Mouse (Mus musculus) heart, embryonic 10.5 days (tissue): ENCODE results near the gene Cbln4. TPM values are rescaled to one million over a fixed set of nuclear protein-coding genes. Genes with fewer than 3 reads are reported as not detected.

Experiments
- DNase-seq: peaks from one replicate; pipeline ENCODE4 v3.0.0-alpha.2; 2017; ENCODE audit warnings: low spot score
- H3K27ac ChIP-seq: fragments of 300-500 bp; sonication (generic); 2 replicates; pipeline ENCODE4 v1.5.1; 2016; ENCODE audit warnings: mild to moderate bottlenecking
- H3K27me3 ChIP-seq: fragments of 300-500 bp; sonication (generic); 2 replicates; pipeline ENCODE4 v1.6.1; 2016; ENCODE audit warnings: mild to moderate bottlenecking; ENCODE audit not compliant: poor library complexity, insufficient read depth, severe bottlenecking
- H3K36me3 ChIP-seq: fragments of 300-500 bp; sonication (generic); 2 replicates; pipeline ENCODE4 v1.6.1; 2016; ENCODE audit warnings: mild to moderate bottlenecking, moderate library complexity
- H3K4me1 ChIP-seq: fragments of 300-500 bp; sonication (generic); 2 replicates; pipeline ENCODE4 v1.6.1; 2016; ENCODE audit warnings: mild to moderate bottlenecking
- H3K4me3 ChIP-seq: fragments of 300-500 bp; sonication (generic); 2 replicates; pipeline ENCODE4 v1.5.1; 2016; ENCODE audit warnings: mild to moderate bottlenecking, moderate library complexity
- H3K9me3 ChIP-seq: fragments of 300-500 bp; sonication (generic); 2 replicates; pipeline ENCODE4 v1.6.1; 2016; ENCODE audit warnings: mild to moderate bottlenecking, moderate library complexity
- WGBS: fragments of 180-500 bp; shearing (Covaris S2); methylation state at CpG from one replicate; pipeline ENCODE4 v1.1.7; 2016; 5-methylcytosine and 5-hydroxymethylcytosine counted together
- polyA plus RNA-seq: library from polyadenylated mRNA; unstranded; fragments of >200 nt; fragmentation: Nextera tagmentation; extraction: Ambion mirVana; gene quantifications from 2 replicates; pipeline ENCODE4 v1.2.1, GENCODE M21; 2016

Gene Cbln4
- polyA plus RNA-seq, 1 experiment from 2014 or later = 0.35 TPM

DNA sequence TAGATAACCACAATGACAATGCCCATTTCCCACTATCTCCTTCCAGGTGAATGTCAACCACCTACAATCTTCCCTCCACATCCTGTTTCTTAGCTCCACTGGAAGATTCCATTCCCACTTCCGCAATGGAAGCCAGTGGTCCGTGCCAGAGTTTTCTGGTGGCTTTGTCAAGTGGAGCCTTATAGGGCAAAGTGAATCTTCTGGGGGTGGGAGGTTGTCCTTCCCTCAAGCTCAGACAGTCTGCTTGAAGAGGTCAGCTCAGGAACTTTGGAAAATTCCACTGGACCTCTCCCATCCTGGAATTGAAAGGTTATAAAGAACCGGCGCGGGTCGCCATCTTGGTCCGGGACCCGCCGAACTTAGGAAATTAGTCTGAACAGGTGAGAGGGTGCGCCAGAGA is 36.5 kb downstream of the Cbln4 start:
- Histone ChIP-seq H3K27me3 (no peaks in the 10 kb centered on the region), H3K4me1 (peaks cover 6% of the 10 kb centered on the region; the same call in 1 of the 2 replicates), H3K4me3 (no peak overlapping the region), H3K9me3 (no peaks in the 10 kb centered on the region), H3K27ac (no peak overlapping the region), H3K36me3 (no peaks in the 10 kb centered on the region)
- DNase-seq = no peak
- 92% methylated on average over 10 of the region's 10 CpGs for WGBS

DNA sequence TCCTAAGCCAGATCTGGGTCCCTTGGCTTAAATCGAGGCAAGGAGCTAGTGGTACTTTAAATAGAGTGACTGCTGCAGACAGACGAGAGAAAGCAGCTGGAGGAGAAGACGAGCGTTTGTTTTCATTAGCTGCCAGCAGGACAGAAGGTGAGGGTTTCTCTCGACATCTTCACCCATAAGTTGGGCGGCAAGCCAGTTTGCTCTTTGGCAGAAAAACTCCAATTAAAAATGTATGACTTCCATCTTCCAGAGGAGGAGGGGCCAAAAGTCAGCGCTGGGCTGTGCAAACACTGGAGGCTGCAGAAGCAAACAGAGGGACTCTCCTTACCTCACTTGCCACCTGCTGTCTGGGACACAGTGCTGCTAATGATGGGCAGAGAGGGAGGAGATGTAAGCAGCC is 37.3 kb downstream of the Cbln4 start:
- Histone ChIP-seq H3K27me3 (no peaks in the 10 kb centered on the region), H3K4me1 (peaks cover 6% of the 10 kb centered on the region; the same call in 1 of the 2 replicates), H3K9me3 (no peaks in the 10 kb centered on the region), H3K27ac (no peak overlapping the region), H3K4me3 (no peak overlapping the region), H3K36me3 (no peaks in the 10 kb centered on the region)
- DNase-seq = no peak
- 45% methylated on average over 7 of the region's 7 CpGs for WGBS

DNA sequence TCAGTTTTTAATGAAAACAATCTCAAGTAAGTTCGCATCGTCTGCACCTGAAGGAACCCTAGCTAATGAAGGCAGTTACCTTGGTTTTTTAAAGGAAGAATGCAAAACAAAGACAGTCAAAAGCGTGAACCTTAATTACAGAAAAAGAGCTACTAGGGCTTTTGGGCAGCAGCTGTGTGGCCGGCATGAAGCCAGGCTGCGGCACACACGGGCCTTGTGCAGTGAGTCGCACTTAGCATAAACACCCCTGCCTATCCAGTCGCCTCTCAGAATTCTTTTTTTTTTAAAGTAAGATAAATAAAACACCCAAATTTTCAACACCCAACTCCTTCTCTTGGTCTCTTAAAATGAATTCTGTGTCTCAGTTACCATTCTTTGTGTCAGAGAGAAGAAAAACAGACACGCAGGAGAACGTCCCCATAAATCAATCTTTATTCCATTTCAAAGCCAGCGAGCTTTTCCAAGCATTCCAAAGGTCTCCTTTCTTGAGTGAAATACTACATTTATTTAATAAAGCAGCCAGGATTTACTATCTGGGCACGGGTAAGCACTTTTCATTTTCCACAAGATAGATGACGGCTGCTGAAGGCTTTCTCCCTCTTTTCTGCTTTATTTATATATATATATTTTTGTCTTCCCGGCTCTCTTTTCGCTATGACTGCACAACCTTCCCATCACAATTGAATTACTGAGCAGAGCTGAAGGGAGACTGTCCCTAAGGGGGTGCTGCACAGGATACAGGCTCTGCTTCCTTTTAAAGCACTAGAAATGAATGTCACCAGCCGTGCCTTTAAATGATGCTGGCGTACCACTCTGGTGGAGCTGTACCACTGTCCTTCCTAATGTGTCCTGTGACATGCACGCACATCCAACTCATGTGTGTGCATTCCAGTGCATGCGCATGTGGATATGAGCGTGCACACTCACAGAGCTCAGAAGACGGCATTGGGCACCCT is 39.0 kb downstream of the Cbln4 start:
- 74% methylated on average over 21 of the region's 21 CpGs for WGBS
- no peaks in the 10 kb centered on the region for H3K27me3 ChIP-seq
- H3K36me3 ChIP-seq = no peaks in the 10 kb centered on the region
- peaks cover 15% of the 10 kb centered on the region for H3K4me1 ChIP-seq
- H3K4me3 ChIP-seq = no peak overlapping the region
- no peak overlapping the region for H3K27ac ChIP-seq
- DNase-seq = no peak
- no peaks in the 10 kb centered on the region for H3K9me3 ChIP-seq

DNA sequence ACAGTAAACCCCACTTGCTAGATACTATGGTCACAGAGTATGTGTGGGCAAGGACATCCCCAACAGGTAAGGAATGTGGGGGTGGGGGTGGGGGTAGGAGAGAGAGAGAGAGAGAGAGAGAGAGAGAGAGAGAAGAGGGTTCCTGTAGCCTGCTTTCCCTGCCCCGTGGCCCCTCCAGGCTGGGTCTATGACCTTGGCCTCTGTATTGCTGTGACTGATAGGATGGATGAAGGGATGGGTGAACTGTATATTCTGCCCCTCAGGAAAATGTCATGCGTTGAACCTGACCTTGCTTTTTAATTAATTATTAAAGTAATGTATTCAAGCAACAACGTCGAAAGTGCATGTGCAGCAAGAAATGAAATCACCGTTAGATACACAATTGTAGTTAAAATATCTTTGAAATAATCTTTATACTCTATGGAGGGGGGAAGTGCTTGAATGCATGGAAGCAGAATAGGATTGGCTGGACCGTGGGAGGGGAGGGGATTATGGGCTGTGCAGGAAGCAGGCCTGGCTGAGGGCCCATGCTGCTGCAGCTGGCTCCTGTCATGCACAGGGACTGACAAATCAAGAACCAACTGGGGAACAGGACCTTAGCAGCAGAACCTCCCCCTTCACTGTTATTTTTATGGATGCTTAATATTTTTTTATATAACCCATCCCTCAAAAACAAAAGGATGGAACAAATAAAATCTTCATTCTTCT is 46.1 kb downstream of the Cbln4 start:
- Histone ChIP-seq H3K27ac (no peak overlapping the region), H3K4me3 (no peak overlapping the region), H3K9me3 (no peaks in the 10 kb centered on the region), H3K36me3 (no peaks in the 10 kb centered on the region), H3K4me1 (peaks cover 20% of the 10 kb centered on the region; the same call in 1 of the 2 replicates), H3K27me3 (no peaks in the 10 kb centered on the region)
- DNase-seq = no peak
- 72% methylated on average over 6 of the region's 6 CpGs for WGBS

DNA sequence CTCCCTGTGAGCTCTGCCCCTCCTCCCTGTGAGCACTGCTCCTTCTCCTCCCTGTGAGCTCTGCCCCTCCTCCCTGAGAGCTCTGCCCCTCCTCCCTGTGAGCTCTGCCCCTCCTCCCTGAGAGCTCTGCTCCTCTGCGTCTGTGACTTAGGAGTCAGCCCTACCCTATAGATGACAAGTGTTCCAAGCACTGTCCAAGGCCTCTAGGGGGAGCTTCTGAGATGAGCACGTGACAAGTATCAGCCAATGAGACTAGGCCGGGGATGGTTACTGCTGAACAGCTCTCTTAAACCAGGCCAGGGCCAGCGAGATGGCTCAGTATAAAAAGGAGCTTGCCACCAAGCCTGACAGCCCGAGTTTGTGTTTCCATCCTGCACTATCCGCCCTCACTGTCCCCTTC is 48.4 kb downstream of the Cbln4 start:
- no peak overlapping the region for H3K4me3 ChIP-seq
- no peak overlapping the region for H3K27ac ChIP-seq
- 63% methylated on average over 6 of the region's 6 CpGs for WGBS
- H3K36me3 ChIP-seq = no peaks in the 10 kb centered on the region
- no peaks in the 10 kb centered on the region for H3K9me3 ChIP-seq
- no peak for DNase-seq
- H3K4me1 ChIP-seq = peaks cover 16% of the 10 kb centered on the region; the same call in 1 of the 2 replicates
- H3K27me3 ChIP-seq = no peaks in the 10 kb centered on the region

DNA sequence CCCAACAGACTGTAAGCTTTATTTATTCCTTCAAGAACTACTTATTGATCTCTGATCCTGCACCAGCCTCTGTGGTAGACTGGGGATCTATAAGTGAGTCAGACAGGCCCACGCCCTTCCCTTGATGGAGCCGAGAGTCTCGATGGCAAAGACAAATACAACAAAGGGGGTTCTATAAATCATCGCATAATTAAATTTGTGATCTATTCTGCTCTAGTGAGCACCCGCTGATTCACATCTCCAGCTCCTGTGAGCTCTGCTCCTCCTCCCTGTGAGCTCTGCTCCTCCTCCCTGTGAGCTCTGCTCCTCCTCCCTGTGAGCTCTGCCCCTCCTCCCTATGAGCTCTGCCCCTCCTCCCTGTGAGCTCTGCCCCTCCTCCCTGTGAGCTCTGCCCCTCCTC is 49.0 kb downstream of the Cbln4 start:
- H3K9me3 ChIP-seq = no peaks in the 10 kb centered on the region
- DNase-seq = no peak
- WGBS = 81% methylated on average over 5 of the region's 5 CpGs

DNA sequence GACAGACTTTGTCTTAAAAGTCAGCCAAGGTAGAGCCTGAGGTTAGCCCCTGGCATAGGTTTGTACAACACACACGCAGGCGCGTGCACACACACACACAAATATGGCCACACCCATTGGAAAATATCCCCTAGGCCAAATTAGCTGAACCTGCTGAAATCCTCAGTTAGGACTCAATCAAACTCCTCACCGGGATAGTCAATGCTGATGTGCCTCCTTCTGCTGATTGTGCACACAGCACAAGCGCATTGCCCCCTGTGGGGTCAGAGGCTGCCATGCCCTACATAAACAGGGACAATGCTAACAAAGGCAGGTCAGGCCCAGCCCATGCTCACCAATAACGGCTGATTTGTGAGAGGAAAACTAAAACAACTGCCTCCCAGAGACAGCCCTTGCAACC is 56.6 kb downstream of the Cbln4 start:
- Histone ChIP-seq H3K9me3 (no peaks in the 10 kb centered on the region), H3K4me1 (no peaks in the 10 kb centered on the region), H3K27ac (no peak overlapping the region), H3K4me3 (no peak overlapping the region), H3K27me3 (peaks cover 15% of the 10 kb centered on the region; the same call in 1 of the 2 replicates), H3K36me3 (no peaks in the 10 kb centered on the region)
- DNase-seq = no peak
- WGBS = 39% methylated on average over 6 of the region's 6 CpGs

More for the DNA sequence above, 49.0 kb downstream of the Cbln4 start:
- Histone ChIP-seq H3K27ac (no peak overlapping the region), H3K4me1 (0 out of 2 replicates have a peak, but pooled peaks cover 11% of the 10 kb centered on the region), H3K4me3 (no peak overlapping the region), H3K36me3 (no peaks in the 10 kb centered on the region), H3K27me3 (no peaks in the 10 kb centered on the region)

Other genes starting within 250 kb of the Cbln4 start
- not detected in 2 replicates for gene Mc3r, start 205.0 kb upstream of the Cbln4 start, polyA plus RNA-seq